Mouse (Mus musculus) MEL (cell line): Measurements from ENCODE around the gene Rln3. TPM values are rescaled to one million over a fixed set of nuclear protein-coding genes. Genes with fewer than 3 reads are reported as not detected.

ENCODE experiments used
- DNase-seq: peaks from one replicate; pipeline ENCODE4 v3.0.0; 2011; ENCODE audit warnings: low read depth, low spot score
- H3K27ac ChIP-seq: 2 replicates; pipeline ENCODE4 v1.5.1; 2012; ENCODE audit warnings: low read depth, mild to moderate bottlenecking, control low read depth, low read length, moderate library complexity; ENCODE audit not compliant: control insufficient read depth
- H3K27me3 ChIP-seq, 2 experiments: fragments of 150-350 bp in 1 of 2; sonication (generic) in 1 of 2; 2 replicates each; pipeline ENCODE4 v1.6.1; 2012; ENCODE audit warnings: low read length in 2 of 2, mild to moderate bottlenecking in 2 of 2, improper control_type of control experiment in 1 of 2, moderate library complexity in 1 of 2; ENCODE audit not compliant: insufficient read depth in 2 of 2, control insufficient read depth in 1 of 2
- H3K36me3 ChIP-seq, 2 experiments: 2 replicates each; pipeline ENCODE4 v1.6.1; 2012 to 2014; ENCODE audit warnings: low read length in 2 of 2, improper control_type of control experiment in 1 of 2, inconsistent platforms in 1 of 2, mild to moderate bottlenecking in 1 of 2; ENCODE audit not compliant: insufficient read depth in 2 of 2, control insufficient read depth in 1 of 2
- H3K4me1 ChIP-seq, 2 experiments: fragments of 150-350 bp in 1 of 2; sonication (generic) in 1 of 2; 2 replicates each; pipeline ENCODE4 v1.6.1; 2012; ENCODE audit warnings: low read length in 2 of 2, improper control_type of control experiment in 1 of 2, mild to moderate bottlenecking in 1 of 2; ENCODE audit not compliant: insufficient read depth in 2 of 2, control insufficient read depth in 1 of 2
- H3K4me3 ChIP-seq, 2 experiments: fragments of 150-350 bp in 1 of 2; sonication (generic) in 1 of 2; 2 replicates each; pipeline ENCODE4 v1.5.1; 2012; ENCODE audit warnings: low read depth in 2 of 2, low read length in 2 of 2, mild to moderate bottlenecking in 2 of 2, moderate library complexity in 2 of 2, control low read depth in 1 of 2, improper control_type of control experiment in 1 of 2; ENCODE audit not compliant: control insufficient read depth in 1 of 2, insufficient read depth in 1 of 2
- H3K79me2 ChIP-seq: 2 replicates; pipeline ENCODE4 v1.6.1; 2012; ENCODE audit warnings: mild to moderate bottlenecking, low read length, moderate library complexity; ENCODE audit not compliant: control insufficient read depth, poor library complexity, insufficient read depth
- H3K9ac ChIP-seq: 2 replicates; pipeline ENCODE4 v1.6.1; 2012; ENCODE audit warnings: low read depth, mild to moderate bottlenecking, control low read depth, low read length, moderate library complexity; ENCODE audit not compliant: control insufficient read depth, poor library complexity, severe bottlenecking
- H3K9me3 ChIP-seq: fragments of 150-350 bp; sonication (generic); replicated peaks from 2 replicates; pipeline ENCODE4 v1.6.1; 2012; ENCODE audit warnings: mild to moderate bottlenecking, low read length, improper control_type of control experiment, moderate library complexity; ENCODE audit not compliant: insufficient read depth
- BHLHE40 ChIP-seq: IDR thresholded peaks from 2 replicates; pipeline ENCODE4 v1.6.1; 2012; ENCODE audit warnings: low read depth, mild to moderate bottlenecking, inconsistent platforms, low read length, improper control_type of control experiment, borderline replicate concordance
- CTCF ChIP-seq, 3 experiments: IDR thresholded peaks in 2 of 3; conservative IDR thresholded peaks in 1 of 3; 2 replicates each; pipeline ENCODE4 v1.5.1; 2011 to 2012; ENCODE audit warnings: low read length in 3 of 3, low read depth in 2 of 3, mild to moderate bottlenecking in 2 of 3, improper control_type of control experiment in 1 of 3, inconsistent platforms in 1 of 3, mixed read lengths in 1 of 3, moderate library complexity in 1 of 3; ENCODE audit not compliant: control insufficient read depth in 1 of 3, insufficient read depth in 1 of 3, poor library complexity in 1 of 3, severe bottlenecking in 1 of 3
- E2F4 ChIP-seq: IDR thresholded peaks from 2 replicates; pipeline ENCODE4 v1.6.1; 2011; ENCODE audit warnings: low read depth, low read length, improper control_type of control experiment, borderline replicate concordance
- ELF1 ChIP-seq: IDR thresholded peaks from 2 replicates; pipeline ENCODE4 v1.6.1; 2014; ENCODE audit warnings: low read depth, mild to moderate bottlenecking, inconsistent platforms, low read length, improper control_type of control experiment, moderate library complexity
- KAT2A ChIP-seq: conservative IDR thresholded peaks from 2 replicates; pipeline ENCODE4 v1.6.1; 2012; ENCODE audit warnings: low read depth, low read length, improper control_type of control experiment, inconsistent platforms
- MYB ChIP-seq: IDR thresholded peaks from 2 replicates; pipeline ENCODE4 v1.6.1; 2011; ENCODE audit warnings: mild to moderate bottlenecking, low read depth, low read length, improper control_type of control experiment
- MYC ChIP-seq: IDR thresholded peaks from 2 replicates; pipeline ENCODE4 v1.6.1; 2011; ENCODE audit warnings: low read depth, mild to moderate bottlenecking, low read length, improper control_type of control experiment, moderate library complexity
- NRF1 ChIP-seq: IDR thresholded peaks from 2 replicates; pipeline ENCODE4 v1.6.1; 2014; ENCODE audit warnings: low read depth, mild to moderate bottlenecking, inconsistent platforms, low read length, improper control_type of control experiment, moderate library complexity; ENCODE audit not compliant: poor library complexity, insufficient read depth, severe bottlenecking
- POLR2A ChIP-seq, 2 experiments: IDR thresholded peaks; 2 replicates each; pipeline ENCODE4 v1.6.1; 2011 to 2012; ENCODE audit warnings: low read length in 2 of 2, mild to moderate bottlenecking in 2 of 2, control low read depth in 1 of 2, improper control_type of control experiment in 1 of 2, low read depth in 1 of 2, moderate library complexity in 1 of 2; ENCODE audit not compliant: control insufficient read depth in 1 of 2, insufficient read depth in 1 of 2, poor library complexity in 1 of 2
- RAD21 ChIP-seq: IDR thresholded peaks from 2 replicates; pipeline ENCODE4 v1.6.1; 2011; ENCODE audit warnings: mild to moderate bottlenecking, low read depth, low read length, improper control_type of control experiment
- SMC3 ChIP-seq: IDR thresholded peaks from 2 replicates; pipeline ENCODE4 v1.6.1; 2011; ENCODE audit warnings: low read depth, low read length, improper control_type of control experiment
- TCF12 ChIP-seq: IDR thresholded peaks from 2 replicates; pipeline ENCODE4 v1.6.1; 2014; ENCODE audit warnings: low read depth, mild to moderate bottlenecking, inconsistent platforms, low read length, improper control_type of control experiment, moderate library complexity
- ZC3H11A ChIP-seq: IDR thresholded peaks from 2 replicates; pipeline ENCODE4 v1.6.1; 2012; ENCODE audit warnings: low read depth, mild to moderate bottlenecking, inconsistent platforms, low read length, improper control_type of control experiment
- ZMIZ1 ChIP-seq: IDR thresholded peaks from 2 replicates; pipeline ENCODE4 v1.6.1; 2012; ENCODE audit warnings: low read depth, mild to moderate bottlenecking, inconsistent platforms, low read length, improper control_type of control experiment, moderate library complexity
- polyA plus RNA-seq, 2 experiments: library from polyadenylated mRNA; stranded (reverse) in 1 of 2; unstranded in 1 of 2; fragments of >175 nt in 1 of 2; fragments of >200 nt in 1 of 2; gene quantifications; 2 replicates each; pipeline versions ENCODE4 v1.2.1 to v1.2.4; 2012; ENCODE audit warnings: low replicate concordance in 2 of 2, low read depth in 1 of 2; ENCODE audit not compliant: insufficient read length in 2 of 2, insufficient read depth in 1 of 2, missing spikeins in 1 of 2
- total RNA-seq: library from RNA; depleted of rRNA; stranded (reverse); fragments of 300-350 nt; gene quantifications from 2 replicates; pipeline ENCODE4 v1.2.3, GENCODE M21; 2012

The Rln3 gene
- total and polyA plus RNA-seq, 3 experiments, result not detected

- Histone ChIP-seq H3K36me3 (no peaks in the 10 kb centered on the region), H3K27me3 (no peaks in the 10 kb centered on the region), H3K9ac (no peak overlapping the region), H3K79me2 (no peaks in the 10 kb centered on the region), H3K4me1 (no peaks in the 10 kb centered on the region), H3K9me3 (no peaks in the 10 kb centered on the region)
- no peak for DNase-seq
- TF ChIP-seq TCF12 (no peak), MYB (no peak), RAD21 (no peak)
- TF ChIP-seq, all 39 proteins: peak for 0
- Histone ChIP-seq H3K27ac (no peak overlapping the region), H3K4me3 (no peak overlapping the region)
Measured at GRCm38 (mm10) chr8:84010625-84011611, 33.9 kb downstream of the Rln3 start.

- peak; percentile 76 for DNase-seq
- H3K4me1 ChIP-seq, result no peaks in the 10 kb centered on the region
- H3K27me3 ChIP-seq, result no peaks in the 10 kb centered on the region
- no peak overlapping the region for H3K27ac ChIP-seq
- no peak for TF ChIP-seq NRF1
- peak; percentile 87 for TF ChIP-seq RAD21
- TF ChIP-seq ZC3H11A, result peak; percentile 79
- no peak for TF ChIP-seq TCF12
- peak; percentile 66 to 94 (median 90) for TF ChIP-seq CTCF (IDR thresholded peaks at IDR 0.05 in 2 of 3, conservative IDR thresholded peaks at IDR 0.05 in 1 of 3; ENCODE audit: control insufficient read depth in 1 of 3, insufficient read depth in 1 of 3, low read depth in 2 of 3, low read length in 3 of 3, poor library complexity in 1 of 3, severe bottlenecking in 1 of 3)
- no peak for TF ChIP-seq ELF1
- no peak for TF ChIP-seq ZMIZ1
- TF ChIP-seq BHLHE40, result 0 out of 2 replicates have a peak, but pooled peaks have one; percentile 13
- no peak for TF ChIP-seq POLR2A (IDR thresholded peaks at IDR 0.05; ENCODE audit: control insufficient read depth in 1 of 2, insufficient read depth in 1 of 2, low read depth in 1 of 2, low read length in 2 of 2, poor library complexity in 1 of 2)
- no peak for TF ChIP-seq E2F4
- TF ChIP-seq MYC, result no peak
- peak; percentile 90 for TF ChIP-seq SMC3
- TF ChIP-seq KAT2A, result no peak
- TF ChIP-seq, all 39 proteins: peak for 5
- Histone ChIP-seq H3K9me3 (no peaks in the 10 kb centered on the region), H3K4me3 (no peak overlapping the region), H3K36me3 (no peaks in the 10 kb centered on the region), H3K79me2 (no peaks in the 10 kb centered on the region; the same call in 1 of the 2 replicates), H3K9ac (no peak overlapping the region)
Measured at GRCm38 (mm10) chr8:84009876-84010275, 34.9 kb downstream of the Rln3 start.
